Mouse (Mus musculus) B cell, adult 67 days (primary cell): ENCODE results near the gene Alkbh8. TPM values are rescaled to one million over a fixed set of nuclear protein-coding genes. Genes with fewer than 3 reads are reported as not detected.

Source experiments
- total RNA-seq, 2 experiments: library from RNA; stranded (reverse); gene quantifications; 4 replicates each; pipeline ENCODE4 v1.2.4; 2023

The Alkbh8 gene
- 10 to 100 TPM; 29.2 to 30.0 TPM for total RNA-seq

DNA sequence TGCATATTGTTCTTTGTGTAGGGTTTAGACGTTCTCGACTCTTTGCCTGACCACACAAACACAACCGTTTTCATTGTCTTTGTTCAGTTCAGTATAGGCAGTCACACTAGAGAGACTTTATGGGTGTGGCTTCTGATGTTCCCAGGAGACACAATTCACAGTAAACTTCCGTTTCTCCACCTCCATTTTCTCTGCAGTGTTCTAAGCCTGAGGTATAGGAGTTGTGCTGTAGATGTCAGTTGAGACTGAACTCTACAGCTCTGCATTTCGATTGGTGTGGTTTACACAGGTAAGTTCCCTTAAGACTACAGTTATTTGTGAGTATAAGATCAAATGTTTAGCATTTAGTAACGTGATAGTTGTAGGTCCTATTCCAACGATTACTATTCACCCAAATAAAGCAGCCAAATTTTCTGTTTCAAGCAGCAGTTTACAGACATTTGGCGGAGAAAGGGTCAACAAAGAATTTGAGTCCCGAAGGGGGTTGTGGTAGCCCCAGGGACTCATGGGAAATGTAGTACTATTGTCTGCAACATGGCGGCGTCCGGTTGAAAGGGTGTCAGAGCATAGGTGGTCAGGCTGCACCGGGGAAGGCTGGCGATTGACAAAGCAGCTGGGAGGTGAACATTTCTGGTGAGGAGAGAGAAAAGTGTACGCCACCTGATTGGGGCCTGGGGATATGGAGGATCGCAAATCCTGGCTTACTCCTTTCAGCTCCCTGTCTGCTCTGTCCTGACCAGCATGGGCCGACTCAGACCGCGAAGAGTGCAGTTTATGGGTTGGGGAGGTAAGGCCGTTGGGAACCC, at the start of gene Alkbh8:
TSS of gene Alkbh8 (plus strand) at position 179 of the 806 bp plus-strand sequence.

DNA sequence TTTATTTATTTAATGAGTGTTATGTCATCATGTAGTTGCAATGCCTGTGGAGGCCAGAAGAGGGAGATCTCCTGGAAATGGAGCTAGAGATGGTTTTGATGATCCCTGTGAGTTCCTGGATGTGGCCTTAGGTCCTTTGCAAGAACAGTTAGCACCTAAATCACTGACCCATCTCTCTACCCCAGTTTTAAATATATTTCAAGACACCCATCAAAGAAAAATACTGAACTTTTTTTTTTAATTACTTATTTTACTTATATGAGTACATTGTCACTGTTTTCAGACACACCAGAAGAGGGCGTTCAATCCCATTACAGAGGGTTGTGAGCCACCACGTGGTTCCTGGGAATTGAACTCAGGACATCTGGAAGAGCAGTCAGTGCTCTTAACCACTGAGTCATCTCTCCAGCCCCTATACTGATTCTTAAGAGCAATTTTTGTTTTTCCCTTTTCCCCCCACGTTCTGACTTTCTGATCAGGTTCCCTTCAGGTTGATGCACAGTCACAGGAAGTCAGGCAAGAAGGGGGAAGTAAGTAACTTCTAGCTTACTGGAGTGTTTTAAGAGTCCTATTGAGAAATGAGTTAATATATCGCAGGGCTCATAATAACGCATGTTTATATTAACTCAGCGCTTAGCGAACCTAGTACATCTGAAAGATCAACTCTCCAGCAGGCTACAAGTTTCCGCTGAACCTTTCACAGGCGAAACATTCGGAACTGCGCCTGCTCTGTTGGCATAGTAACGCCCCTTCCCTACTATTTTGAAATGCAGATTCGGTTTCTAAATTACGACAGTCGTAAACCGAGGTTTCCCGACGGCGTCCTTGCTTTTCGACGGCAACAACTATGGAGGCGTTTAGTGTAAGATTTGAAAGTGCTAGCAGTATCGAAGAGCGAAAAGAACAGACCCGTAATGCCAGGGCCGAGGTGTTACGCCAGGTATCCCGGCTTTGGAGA, 68.6 kb downstream of the Alkbh8 start, which contains the start of gene Cwf19l2:
TSS of gene Cwf19l2 (plus strand) at position 342 of the 958 bp plus-strand sequence.

Other genes starting within 250 kb of the Alkbh8 start
- 10 to 100 TPM; 40.7 to 50.3 TPM for gene Cwf19l2, start 68.5 kb downstream of the Alkbh8 start, total RNA-seq
- gene Gucy1a2, start 197.6 kb downstream of the Alkbh8 start, total RNA-seq = not detected